Mouse (Mus musculus) intestine, postnatal 0 days (tissue): ENCODE results near the gene 2410004P03Rik. TPM values are rescaled to one million over a fixed set of nuclear protein-coding genes. Genes with fewer than 3 reads are reported as not detected.
A peak's percentile ranks its signal among the peaks of the same experiment; 100 is the strongest.

Experiments
- ATAC-seq: fragments of 200-750 bp; cut with Nextera tagmentation; 2 replicates; pipeline ENCODE4 v1.8.0; 2017; ENCODE audit warnings: mild to moderate bottlenecking, moderate TSS enrichment, moderate library complexity
- H3K27ac ChIP-seq: fragments of 300-500 bp; sonication (generic); 2 replicates; pipeline ENCODE4 v1.5.1; 2014; ENCODE audit warnings: mild to moderate bottlenecking, low read depth, low read length, moderate library complexity
- H3K27me3 ChIP-seq: fragments of 300-500 bp; sonication (generic); replicated peaks from 2 replicates; pipeline ENCODE4 v1.6.1; 2014; ENCODE audit warnings: low read length, mixed read lengths; ENCODE audit not compliant: control insufficient read depth, insufficient read depth
- H3K36me3 ChIP-seq: fragments of 300-500 bp; sonication (generic); 2 replicates; pipeline ENCODE4 v1.6.1; 2014; ENCODE audit warnings: mild to moderate bottlenecking, moderate library complexity; ENCODE audit not compliant: control insufficient read depth, insufficient read depth
- H3K4me1 ChIP-seq: fragments of 300-500 bp; sonication (generic); replicated peaks from 2 replicates; pipeline ENCODE4 v1.6.1; 2014; ENCODE audit warnings: antibody characterized with exemption, low read length, mixed read lengths; ENCODE audit not compliant: control insufficient read depth, insufficient read depth
- H3K4me2 ChIP-seq: fragments of 300-500 bp; sonication (generic); replicated peaks from 2 replicates; pipeline ENCODE4 v1.6.1; 2014; ENCODE audit warnings: low read depth, mild to moderate bottlenecking, moderate library complexity
- H3K4me3 ChIP-seq: fragments of 300-500 bp; sonication (generic); 2 replicates; pipeline ENCODE4 v1.5.1; 2014; ENCODE audit warnings: low read depth, low read length
- H3K9ac ChIP-seq: fragments of 300-500 bp; sonication (generic); 2 replicates; pipeline ENCODE4 v1.6.1; 2014; ENCODE audit warnings: mild to moderate bottlenecking, low read depth, low read length
- H3K9me3 ChIP-seq: fragments of 300-500 bp; sonication (generic); 2 replicates; pipeline ENCODE4 v1.6.1; 2016; ENCODE audit warnings: mixed run types; ENCODE audit not compliant: control insufficient read depth
- CTCF ChIP-seq: sonication (generic); IDR thresholded peaks from 2 replicates; pipeline ENCODE4 v1.5.1; 2016; ENCODE audit warnings: low read depth, mild to moderate bottlenecking, control low read depth, antibody characterized with exemption, moderate library complexity
- WGBS: fragments of 180-500 bp; shearing (Covaris S2); extraction: QIAGEN DNeasy Blood & Tissue Kit; methylation state at CpG from one replicate; pipeline ENCODE4 v1.1.7; 2014; 5-methylcytosine and 5-hydroxymethylcytosine counted together
- polyA plus RNA-seq: library from polyadenylated mRNA; unstranded; fragments of >200 nt; fragmentation: Nextera tagmentation; extraction: Ambion mirVana; gene quantifications from 2 replicates; pipeline ENCODE4 v1.2.1, GENCODE M21; 2015

The 2410004P03Rik gene
- polyA plus RNA-seq, 1 experiment from 2014 or later, result 0.18 TPM

DNA sequence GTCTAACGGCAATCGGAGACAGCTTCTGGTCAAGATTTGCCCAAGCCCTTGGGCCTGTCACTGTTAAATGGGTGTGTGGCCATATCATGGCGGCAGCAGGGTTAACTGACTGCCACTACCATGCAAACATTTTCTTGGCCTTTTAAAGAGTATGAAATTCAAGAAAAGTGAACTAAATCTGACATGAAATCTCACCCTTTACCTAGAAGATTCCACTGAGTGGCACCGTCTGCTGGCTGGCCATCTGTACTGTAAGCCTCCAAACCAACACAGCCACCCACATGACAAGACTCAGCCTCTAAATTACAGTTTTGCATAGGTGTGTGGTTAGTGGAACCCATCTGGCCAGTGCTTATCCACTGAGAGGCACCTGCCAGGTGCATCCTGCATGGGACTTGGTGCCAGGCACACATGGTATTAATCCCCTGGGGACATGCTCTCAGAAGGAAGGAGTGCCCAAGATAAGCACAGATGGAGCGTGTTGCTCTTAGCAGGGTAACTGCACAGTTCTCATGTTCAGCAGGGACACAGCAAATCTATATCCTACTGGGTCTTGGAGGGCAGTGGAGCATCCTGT lies 14.6 kb downstream of the 2410004P03Rik start:
- Histone ChIP-seq H3K27me3 (no peaks in the 10 kb centered on the region), H3K4me2 (no peak overlapping the region), H3K9me3 (no peaks in the 10 kb centered on the region), H3K9ac (no peak overlapping the region), H3K27ac (no peak overlapping the region), H3K36me3 (peaks cover 11% of the 10 kb centered on the region; the same call in 1 of the 2 replicates), H3K4me3 (no peak overlapping the region), H3K4me1 (0 out of 2 replicates have a peak, but pooled peaks cover 3% of the 10 kb centered on the region)
- ATAC-seq, result no peak
- WGBS, result 90% methylated on average over 5 of the region's 5 CpGs
- no peak for TF ChIP-seq CTCF

- Histone ChIP-seq H3K4me2 (no peak overlapping the region), H3K36me3 (peaks cover 11% of the 10 kb centered on the region; the same call in 1 of the 2 replicates), H3K27me3 (no peaks in the 10 kb centered on the region), H3K27ac (no peak overlapping the region), H3K9me3 (no peaks in the 10 kb centered on the region), H3K4me1 (0 out of 2 replicates have a peak, but pooled peaks cover 3% of the 10 kb centered on the region), H3K4me3 (no peak overlapping the region), H3K9ac (no peak overlapping the region)
- ATAC-seq, result no peak
- 82% methylated on average over 5 of the region's 5 CpGs for WGBS
- TF ChIP-seq CTCF, result no peak
These were observed 15.2 kb downstream of the 2410004P03Rik start for GRCm38 (mm10) chr12:16996281-16996680.

- Histone ChIP-seq H3K9me3 (no peaks in the 10 kb centered on the region), H3K36me3 (peaks cover 15% of the 10 kb centered on the region), H3K9ac (no peak overlapping the region), H3K4me2 (no peak overlapping the region), H3K4me3 (no peak overlapping the region), H3K27me3 (no peaks in the 10 kb centered on the region), H3K27ac (no peak overlapping the region), H3K4me1 (0 out of 2 replicates have a peak, but pooled peaks cover 3% of the 10 kb centered on the region)
- WGBS, result 74% methylated on average over 2 of the region's 2 CpGs
- TF ChIP-seq CTCF, result no peak
- ATAC-seq, result no peak
These were observed 17.2 kb downstream of the 2410004P03Rik start for GRCm38 (mm10) chr12:16994291-16994690.

- no peak for TF ChIP-seq CTCF
- no peak for ATAC-seq
- no peaks in the 10 kb centered on the region for H3K27me3 ChIP-seq
- 81% methylated on average over 2 of the region's 2 CpGs for WGBS
- H3K36me3 ChIP-seq, result peaks cover 15% of the 10 kb centered on the region
- no peak overlapping the region for H3K9ac ChIP-seq
- H3K4me2 ChIP-seq, result no peak overlapping the region
- H3K4me1 ChIP-seq, result no peaks in the 10 kb centered on the region
- no peak overlapping the region for H3K27ac ChIP-seq
- H3K9me3 ChIP-seq, result no peaks in the 10 kb centered on the region
- H3K4me3 ChIP-seq, result no peak overlapping the region
These were observed 19.2 kb downstream of the 2410004P03Rik start for GRCm38 (mm10) chr12:16992355-16992754.

GRCm38 (mm10) chr12:16991376-16991775 lies 20.2 kb downstream of the 2410004P03Rik start:
- no peaks in the 10 kb centered on the region for H3K27me3 ChIP-seq
- ATAC-seq, result no peak
- no peak overlapping the region for H3K9ac ChIP-seq
- peaks cover 15% of the 10 kb centered on the region for H3K36me3 ChIP-seq
- no peak overlapping the region for H3K4me3 ChIP-seq
- no peak overlapping the region for H3K4me2 ChIP-seq
- no peak overlapping the region for H3K27ac ChIP-seq
- 91% methylated on average over 2 of the region's 2 CpGs for WGBS
- no peak for TF ChIP-seq CTCF
- H3K9me3 ChIP-seq, result no peaks in the 10 kb centered on the region
- H3K4me1 ChIP-seq, result no peaks in the 10 kb centered on the region

- Histone ChIP-seq H3K27ac (no peak overlapping the region), H3K4me3 (no peak overlapping the region), H3K4me1 (no peaks in the 10 kb centered on the region), H3K4me2 (no peak overlapping the region), H3K9me3 (no peaks in the 10 kb centered on the region), H3K36me3 (peaks cover 24% of the 10 kb centered on the region), H3K27me3 (no peaks in the 10 kb centered on the region), H3K9ac (no peak overlapping the region)
- peak; percentile 53 for TF ChIP-seq CTCF
- no peak for ATAC-seq
- 98% methylated on average over 1 of the region's 1 CpGs for WGBS
These were observed 25.7 kb downstream of the 2410004P03Rik start for GRCm38 (mm10) chr12:16985778-16986177.
